Mouse (Mus musculus) lung, adult 2 months (tissue): ENCODE measurements around the gene Usp15.

ENCODE experiments used
- CTCF ChIP-seq: fragments of 200-500 bp; IDR thresholded peaks from 2 replicates; pipeline ENCODE4 v1.5.1; 2011; ENCODE audit warnings: mild to moderate bottlenecking, low read length, control low read depth; ENCODE audit not compliant: insufficient read depth
- POLR2A ChIP-seq: fragments of 200-500 bp; IDR thresholded peaks from 2 replicates; pipeline ENCODE4 v1.6.1; 2011; ENCODE audit warnings: low read depth, mild to moderate bottlenecking, control low read depth, low read length, borderline replicate concordance; ENCODE audit errors: extremely low read depth

- no peak for TF ChIP-seq CTCF
- no peak for TF ChIP-seq POLR2A
These were observed 111.7 kb downstream of the Usp15 start for GRCm38 (mm10) chr10:123084900-123085641.
